Comparison of ENCODE assay signal across 16 mouse cellular contexts in the genomic region with DNA sequence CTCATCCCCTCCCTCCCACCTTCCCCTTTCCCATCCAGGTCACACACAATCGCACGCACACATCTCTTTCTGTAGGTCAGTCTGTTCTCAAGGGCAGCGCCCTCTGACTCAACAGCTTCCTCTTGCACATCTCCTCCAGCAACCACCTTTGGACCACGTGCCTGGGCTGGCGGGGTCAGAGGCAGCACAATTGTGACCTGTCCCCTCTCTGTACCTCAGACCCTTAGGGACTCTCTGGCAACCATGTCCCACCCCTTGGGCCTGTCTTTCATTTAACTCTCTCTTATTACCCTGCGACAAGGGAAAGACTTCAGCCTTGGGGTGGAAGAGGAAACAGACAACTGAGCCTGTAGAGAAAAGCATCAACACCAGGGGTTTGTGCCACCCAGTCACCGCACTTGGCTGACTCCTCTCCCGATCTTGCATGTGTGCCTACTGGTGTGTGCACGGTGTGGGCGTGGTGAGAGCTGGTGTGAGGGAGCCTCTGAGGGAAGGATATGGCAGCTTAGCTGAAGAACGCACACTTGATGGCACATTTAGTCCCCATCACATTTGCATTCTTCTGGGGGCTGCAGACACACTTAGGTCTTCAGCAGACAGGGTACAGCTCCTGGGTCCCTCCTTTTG. TPM values are rescaled to one million over a fixed set of nuclear protein-coding genes. Genes with fewer than 3 reads are reported as not detected.
DNase-seq lines count a peak whose midpoint lies in the region; ATAC-seq and TF ChIP-seq lines count a peak whose summit lies in the region.
"Had no signal": no experiment of that assay in that cellular context is flagged by ENCODE, and none has a peak within 500 bp of the region (broad histone marks: within the 10 kb centered on the region; RNA-seq: fewer than 3 reads in every experiment).

No protein-coding gene starts in this region.

- TF ChIP-seq CTCF in midbrain, postnatal 0 days (IDR thresholded peaks at IDR 0.05), result no peak

- no peaks in the 10 kb centered on the region for H3K4me1 ChIP-seq in midbrain, embryonic 11.5 days (ENCODE audit: control insufficient read depth, insufficient read depth, low read length)
- no peaks in the 10 kb centered on the region for H3K4me1 ChIP-seq in midbrain, postnatal 0 days (ENCODE audit: insufficient read depth, low read length)
- H3K4me1 ChIP-seq: midbrain, embryonic 15.5 days had no signal

- H3K36me3 ChIP-seq in midbrain, embryonic 11.5 days (ENCODE audit: control insufficient read depth, insufficient read depth, low read length), result no peaks in the 10 kb centered on the region
- H3K36me3 ChIP-seq in midbrain, postnatal 0 days (ENCODE audit: insufficient read depth, low read length), result no peaks in the 10 kb centered on the region
- H3K36me3 ChIP-seq: hindbrain, embryonic 10.5 days; midbrain, embryonic 15.5 days had no signal

- no peak overlapping the region for H3K27ac ChIP-seq in midbrain, embryonic 11.5 days (ENCODE audit: low read depth, low read length)
- no peak overlapping the region for H3K27ac ChIP-seq in midbrain, postnatal 0 days (ENCODE audit: low read depth, low read length)
- H3K27ac ChIP-seq: hindbrain, embryonic 10.5 days; midbrain, embryonic 15.5 days had no signal

- no peak overlapping the region for H3K9ac ChIP-seq in midbrain, embryonic 11.5 days (ENCODE audit: low read length)
- H3K9ac ChIP-seq in midbrain, postnatal 0 days (replicated peaks; ENCODE audit: low read length, poor library complexity, severe bottlenecking), result no peak overlapping the region
- H3K9ac ChIP-seq: midbrain, embryonic 15.5 days had no signal

- no peaks in the 10 kb centered on the region for H3K9me3 ChIP-seq in midbrain, embryonic 11.5 days (ENCODE audit: control insufficient read depth, low read length)
- no peaks in the 10 kb centered on the region for H3K9me3 ChIP-seq in midbrain, postnatal 0 days (ENCODE audit: low read length)
- H3K9me3 ChIP-seq: hindbrain, embryonic 10.5 days; midbrain, embryonic 15.5 days had no signal

- ATAC-seq in midbrain, embryonic 11.5 days (ENCODE audit: low FRiP score), result no peak
- ATAC-seq in midbrain, postnatal 0 days (ENCODE audit: low FRiP score), result no peak
- peak; percentile 60 for ATAC-seq in neutrophil, adult 5-6 weeks (ENCODE audit: extremely low read depth, insufficient number of reproducible peaks, low FRiP score, poor library complexity, severe bottlenecking)
- ATAC-seq: midbrain, embryonic 15.5 days had no signal

- 91% methylated on average over 11 of the region's 11 CpGs for WGBS in midbrain, embryonic 11.5 days
- 85% methylated on average over 11 of the region's 11 CpGs for WGBS in midbrain, postnatal 0 days

- H3K4me2 ChIP-seq in midbrain, embryonic 11.5 days, result no peak overlapping the region
- H3K4me2 ChIP-seq in midbrain, postnatal 0 days (ENCODE audit: low read depth, low read length, poor library complexity, severe bottlenecking), result no peak overlapping the region
- H3K4me2 ChIP-seq: midbrain, embryonic 15.5 days had no signal

- peak; percentile 53 for DNase-seq in midbrain, embryonic 11.5 days (ENCODE audit: low spot score, missing footprints)
- DNase-seq in midbrain, postnatal 0 days (ENCODE audit: low spot score), result no peak
- peak; percentile 36 for DNase-seq in liver
- peak; percentile 47 to 67 for DNase-seq in thymus, postnatal 36 days
- no peak for DNase-seq in gastrocnemius, adult 18-20 months (ENCODE audit: low spot score)
- no peak for DNase-seq in yolk sac, embryonic 10.5 days (ENCODE audit: low spot score)
- DNase-seq in adrenal gland, adult (ENCODE audit: inconsistent age in 2 of 2, low spot score in 1 of 2), result no peak
- DNase-seq: cerebellum, postnatal 36 days; heart, adult 11 months; kidney, postnatal 14 days; right cerebral cortex, postnatal 25 days had no signal

- no peak overlapping the region for H3K4me3 ChIP-seq in midbrain, embryonic 11.5 days (ENCODE audit: low read depth, low read length)
- no peak overlapping the region for H3K4me3 ChIP-seq in midbrain, postnatal 0 days (ENCODE audit: low read depth, low read length)
- H3K4me3 ChIP-seq: hindbrain, embryonic 10.5 days; midbrain, embryonic 15.5 days had no signal

- no peaks in the 10 kb centered on the region for H3K27me3 ChIP-seq in midbrain, embryonic 11.5 days (ENCODE audit: control insufficient read depth, insufficient read depth, low read length)
- no peaks in the 10 kb centered on the region for H3K27me3 ChIP-seq in midbrain, postnatal 0 days (ENCODE audit: insufficient read depth, low read length)
- H3K27me3 ChIP-seq: midbrain, embryonic 15.5 days had no signal

RNA-seq across cellular contexts. Expression of gene Spn, which starts 2.7 kb away (rescaled TPM):
- 0.19 TPM in 1 of 2 replicates, not detected in the other for polyA plus RNA-seq in midbrain, embryonic 11.5 days (2014; fragmentation: Nextera tagmentation; extraction: Ambion mirVana)
- total RNA-seq in midbrain, postnatal 0 days (2014; rRNA removed), result 0.16 TPM in 1 of 2 replicates, not detected in the other
- not detected in 2 replicates for polyA plus RNA-seq in midbrain, postnatal 0 days (2015; fragmentation: Nextera tagmentation; extraction: Ambion mirVana)
- 66.1 and 71.7 TPM in 2 replicates for total RNA-seq in neutrophil, adult 5-6 weeks (2017)
- total RNA-seq in gastrocnemius, adult 18-20 months (2021), result under 1 TPM; 0.07 to 0.14 TPM
- polyA plus RNA-seq: hindbrain, embryonic 10.5 days had no signal

RNA-seq across cellular contexts. Expression of gene Qprt, which starts 12.9 kb away (rescaled TPM):
- 5.7 and 6.2 TPM in 2 replicates for polyA plus RNA-seq in midbrain, embryonic 11.5 days (2014; fragmentation: Nextera tagmentation; extraction: Ambion mirVana)
- 1.9 TPM in 2 replicates for total RNA-seq in midbrain, postnatal 0 days (2014; rRNA removed)
- 1.7 and 1.8 TPM in 2 replicates for polyA plus RNA-seq in midbrain, postnatal 0 days (2015; fragmentation: Nextera tagmentation; extraction: Ambion mirVana)
- 1.4 and 3.8 TPM in 2 replicates for total RNA-seq in neutrophil, adult 5-6 weeks (2017)
- under 1 TPM; 0.37 to 0.55 TPM for total RNA-seq in gastrocnemius, adult 18-20 months (2021)

RNA-seq across cellular contexts. Expression of gene AI467606, which starts 43.8 kb away (rescaled TPM):
- 1.3 and 1.7 TPM in 2 replicates for polyA plus RNA-seq in midbrain, embryonic 11.5 days (2014; fragmentation: Nextera tagmentation; extraction: Ambion mirVana)
- 2.3 and 5.9 TPM in 2 replicates for total RNA-seq in midbrain, postnatal 0 days (2014; rRNA removed)
- 1.4 and 1.9 TPM in 2 replicates for polyA plus RNA-seq in midbrain, postnatal 0 days (2015; fragmentation: Nextera tagmentation; extraction: Ambion mirVana)
- total RNA-seq in neutrophil, adult 5-6 weeks (2017), result 156 and 166 TPM in 2 replicates
- total RNA-seq in gastrocnemius, adult 18-20 months (2021), result under 1 TPM; 0.50 to 0.93 TPM

RNA-seq across cellular contexts. Expression of gene Zg16, which starts 47.8 kb away (rescaled TPM):
- polyA plus RNA-seq in midbrain, embryonic 11.5 days (2014; fragmentation: Nextera tagmentation; extraction: Ambion mirVana), result not detected in 2 replicates
- total RNA-seq in midbrain, postnatal 0 days (2014; rRNA removed), result 0.49 TPM in 1 of 2 replicates, not detected in the other
- polyA plus RNA-seq in midbrain, postnatal 0 days (2015; fragmentation: Nextera tagmentation; extraction: Ambion mirVana), result not detected in 2 replicates
- total RNA-seq in neutrophil, adult 5-6 weeks (2017), result 2.1 TPM in 1 of 2 replicates, not detected in the other
- not detected for total RNA-seq in gastrocnemius, adult 18-20 months (2021)
- polyA plus RNA-seq: forebrain, embryonic 11.5 days; hindbrain, embryonic 10.5 days; limb, embryonic 11.5 days; midbrain, embryonic 15.5 days had no signal

Comparison
In these comparisons a context has a peak if more than half of its experiments do, and no peak if none do; other contexts are left out.
1. DNase-seq: peak in midbrain, embryonic 11.5 days (single experiment), liver (single experiment) and thymus, postnatal 36 days (2 of 2); none in midbrain, postnatal 0 days (single experiment), gastrocnemius, adult 18-20 months (single experiment), yolk sac, embryonic 10.5 days (single experiment) and adrenal gland, adult (0 of 2).
2. RNA of gene Spn, which starts 2.7 kb away (total RNA-seq): 66.1 to 71.7 TPM in neutrophil, adult 5-6 weeks; 0.16 TPM in midbrain, postnatal 0 days and 0.07 to 0.14 TPM in gastrocnemius, adult 18-20 months; every median in the first group is over 10 times any median in the second.
3. RNA of gene AI467606, which starts 43.8 kb away (total RNA-seq): 156 to 166 TPM in neutrophil, adult 5-6 weeks; 2.3 to 5.9 TPM in midbrain, postnatal 0 days and 0.50 to 0.93 TPM in gastrocnemius, adult 18-20 months; every median in the first group is over 10 times any median in the second.